Mouse (Mus musculus): ENCODE measurements at regions not wholly inside any gene's neighbourhood (a gene's known extent, or its start where the extent isn't known, plus 50 kb on each side); places are given as distances from the start of the nearest gene placed in this dataset.
A peak's percentile ranks its signal among the peaks of the same experiment; 100 is the strongest.

DNA sequence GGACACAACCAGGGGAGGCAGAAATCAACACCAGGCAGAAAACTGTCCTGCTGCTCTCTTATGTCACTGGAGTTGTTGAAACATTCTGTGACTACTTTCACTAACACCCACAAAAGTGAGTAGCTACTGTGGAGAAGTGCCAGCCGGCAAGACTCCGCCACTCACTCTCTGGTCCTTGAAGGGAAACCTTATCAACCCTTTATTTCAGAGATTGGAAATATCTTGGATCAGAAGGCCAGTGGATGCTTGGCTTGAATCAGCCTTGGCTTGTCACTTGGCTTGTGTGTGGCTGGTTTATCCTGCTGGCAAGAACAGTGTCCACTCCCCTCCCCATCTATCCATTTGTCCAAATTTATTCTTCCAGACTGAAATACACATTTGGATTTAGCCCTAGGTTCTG, 335.3 kb upstream of the Tbx3 start:
- DNase-seq, result no peak
- Histone ChIP-seq H3K36me3 (replicated peaks; ENCODE audit: insufficient read depth, low read length) (no peaks in the 10 kb centered on the region), H3K4me3 (ENCODE audit: low read depth, low read length) (no peak overlapping the region), H3K27me3 (ENCODE audit: insufficient read depth, low read length) (no peaks in the 10 kb centered on the region), H3K4me2 (ENCODE audit: low read depth, low read length) (no peak overlapping the region), H3K9ac (replicated peaks) (no peak overlapping the region), H3K27ac (ENCODE audit: low read depth) (no peak overlapping the region), H3K9me3 (ENCODE audit: low read length) (no peaks in the 10 kb centered on the region), H3K4me1 (ENCODE audit: insufficient read depth) (peaks cover 15% of the 10 kb centered on the region)
- no peak for TF ChIP-seq CTCF (IDR thresholded peaks at IDR 0.05; ENCODE audit: low read depth)
- no peak for TF ChIP-seq EP300 (IDR thresholded peaks at IDR 0.05; ENCODE audit: low read depth)
- ATAC-seq, result no peak
- WGBS (ENCODE audit: insufficient replicate concordance), result 71% methylated on average over 2 of the region's 2 CpGs

DNA sequence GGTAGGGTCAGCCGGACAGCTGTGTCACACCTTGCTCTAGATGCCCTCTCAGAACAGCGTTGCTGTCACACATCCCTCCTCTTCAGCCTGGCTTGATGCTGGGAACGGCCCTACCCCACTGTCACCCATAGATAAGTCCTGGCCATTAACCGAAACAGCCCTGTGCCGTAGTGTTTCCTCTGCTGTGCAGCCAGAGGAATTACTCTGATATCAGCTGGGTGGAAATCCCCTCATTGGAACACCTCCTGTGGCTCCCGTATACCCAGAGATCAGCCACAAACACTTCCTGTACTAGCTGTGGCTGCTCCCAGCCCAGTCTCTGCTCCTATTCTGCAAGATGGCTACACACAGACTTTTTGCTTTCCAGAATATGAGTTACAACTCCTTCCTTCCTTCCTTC, 334.5 kb upstream of the Tbx3 start:
- H3K4me2 ChIP-seq (ENCODE audit: low read depth, low read length), result no peak overlapping the region
- H3K27me3 ChIP-seq (ENCODE audit: insufficient read depth, low read length), result no peaks in the 10 kb centered on the region
- no peak for TF ChIP-seq EP300 (IDR thresholded peaks at IDR 0.05; ENCODE audit: low read depth)
- TF ChIP-seq CTCF (IDR thresholded peaks at IDR 0.05; ENCODE audit: low read depth), result no peak
- H3K36me3 ChIP-seq (replicated peaks; ENCODE audit: insufficient read depth, low read length), result no peaks in the 10 kb centered on the region
- H3K9ac ChIP-seq (replicated peaks), result no peak overlapping the region
- DNase-seq, result no peak
- H3K27ac ChIP-seq (ENCODE audit: low read depth), result no peak overlapping the region
- no peak overlapping the region for H3K4me3 ChIP-seq (ENCODE audit: low read depth, low read length)
- no peak for ATAC-seq
- WGBS (ENCODE audit: insufficient replicate concordance), result 31% methylated on average over 6 of the region's 6 CpGs
- no peaks in the 10 kb centered on the region for H3K9me3 ChIP-seq (ENCODE audit: low read length)
- peaks cover 15% of the 10 kb centered on the region for H3K4me1 ChIP-seq (ENCODE audit: insufficient read depth)

- Histone ChIP-seq H3K9me3 (ENCODE audit: low read length) (no peaks in the 10 kb centered on the region), H3K36me3 (replicated peaks; ENCODE audit: insufficient read depth, low read length) (no peaks in the 10 kb centered on the region), H3K27me3 (ENCODE audit: insufficient read depth, low read length) (no peaks in the 10 kb centered on the region), H3K4me3 (ENCODE audit: low read depth, low read length) (no peak overlapping the region), H3K4me1 (ENCODE audit: insufficient read depth) (peaks cover 11% of the 10 kb centered on the region; the same call in 1 of the 2 replicates), H3K4me2 (ENCODE audit: low read depth, low read length) (no peak overlapping the region), H3K27ac (ENCODE audit: low read depth) (peak overlapping the region; percentile 80), H3K9ac (replicated peaks) (no peak overlapping the region)
- ATAC-seq, result peak; percentile 96
- peak; percentile 83 for DNase-seq
- WGBS (ENCODE audit: insufficient replicate concordance), result 52% methylated on average over 4 of the region's 4 CpGs
- TF ChIP-seq EP300 (IDR thresholded peaks at IDR 0.05; ENCODE audit: low read depth), result peak; percentile 75
- TF ChIP-seq CTCF (IDR thresholded peaks at IDR 0.05; ENCODE audit: low read depth), result no peak
Observed at GRCm38 (mm10) chr5:119337739-119338138, 332.7 kb upstream of the Tbx3 start.

- Histone ChIP-seq H3K9me3 (ENCODE audit: low read length) (no peaks in the 10 kb centered on the region), H3K4me1 (ENCODE audit: insufficient read depth) (peaks cover 7% of the 10 kb centered on the region; the same call in 1 of the 2 replicates), H3K36me3 (replicated peaks; ENCODE audit: insufficient read depth, low read length) (no peaks in the 10 kb centered on the region), H3K27ac (ENCODE audit: low read depth) (peak overlapping the region; percentile 80; the same call in 1 of the 2 replicates), H3K27me3 (ENCODE audit: insufficient read depth, low read length) (no peaks in the 10 kb centered on the region), H3K4me2 (ENCODE audit: low read depth, low read length) (no peak overlapping the region), H3K4me3 (ENCODE audit: low read depth, low read length) (no peak overlapping the region), H3K9ac (replicated peaks) (no peak overlapping the region)
- 81% methylated on average over 6 of the region's 6 CpGs for WGBS (ENCODE audit: insufficient replicate concordance)
- DNase-seq (no peak), ATAC-seq (no peak)
- TF ChIP-seq EP300 (IDR thresholded peaks at IDR 0.05; ENCODE audit: low read depth) (no peak), CTCF (IDR thresholded peaks at IDR 0.05; ENCODE audit: low read depth) (no peak)
Observed at GRCm38 (mm10) chr5:119338711-119339110, 331.8 kb upstream of the Tbx3 start.

- Histone ChIP-seq H3K9me3 (ENCODE audit: low read length) (no peaks in the 10 kb centered on the region), H3K4me2 (ENCODE audit: low read depth, low read length) (no peak overlapping the region), H3K36me3 (replicated peaks; ENCODE audit: insufficient read depth, low read length) (no peaks in the 10 kb centered on the region), H3K9ac (replicated peaks) (no peak overlapping the region), H3K27me3 (ENCODE audit: insufficient read depth, low read length) (no peaks in the 10 kb centered on the region), H3K4me3 (ENCODE audit: low read depth, low read length) (no peak overlapping the region), H3K4me1 (ENCODE audit: insufficient read depth) (peaks cover 7% of the 10 kb centered on the region; the same call in 1 of the 2 replicates), H3K27ac (ENCODE audit: low read depth) (0 out of 2 replicates have a peak overlapping the region, but pooled peaks have one; percentile 16)
- TF ChIP-seq CTCF (IDR thresholded peaks at IDR 0.05; ENCODE audit: low read depth), result no peak
- no peak for TF ChIP-seq EP300 (IDR thresholded peaks at IDR 0.05; ENCODE audit: low read depth)
- 32% methylated on average over 4 of the region's 4 CpGs for WGBS (ENCODE audit: insufficient replicate concordance)
- ATAC-seq (no peak), DNase-seq (no peak)
Observed at GRCm38 (mm10) chr5:119348303-119348702, 322.2 kb upstream of the Tbx3 start.

- peaks cover 7% of the 10 kb centered on the region; the same call in 1 of the 2 replicates for H3K4me1 ChIP-seq (ENCODE audit: insufficient read depth)
- ATAC-seq, result no peak
- WGBS (ENCODE audit: insufficient replicate concordance), result 42% methylated on average over 6 of the region's 6 CpGs
- no peaks in the 10 kb centered on the region for H3K9me3 ChIP-seq (ENCODE audit: low read length)
- TF ChIP-seq EP300 (IDR thresholded peaks at IDR 0.05; ENCODE audit: low read depth), result no peak
- no peak for TF ChIP-seq CTCF (IDR thresholded peaks at IDR 0.05; ENCODE audit: low read depth)
- H3K4me3 ChIP-seq (ENCODE audit: low read depth, low read length), result no peak overlapping the region
- no peaks in the 10 kb centered on the region for H3K27me3 ChIP-seq (ENCODE audit: insufficient read depth, low read length)
- no peak overlapping the region for H3K27ac ChIP-seq (ENCODE audit: low read depth)
- H3K36me3 ChIP-seq (replicated peaks; ENCODE audit: insufficient read depth, low read length), result no peaks in the 10 kb centered on the region
- DNase-seq, result no peak
- H3K4me2 ChIP-seq (ENCODE audit: low read depth, low read length), result no peak overlapping the region
- no peak overlapping the region for H3K9ac ChIP-seq (replicated peaks)
Observed at GRCm38 (mm10) chr5:119349395-119349794, 321.1 kb upstream of the Tbx3 start.
